Mouse (Mus musculus) liver, postnatal 0 days (tissue): ENCODE results near the gene Plcb4.

Source experiments
- CTCF ChIP-seq: sonication (generic); IDR thresholded peaks from 2 replicates; pipeline ENCODE4 v1.5.1; 2016; ENCODE audit warnings: antibody characterized with exemption, low read depth
- EP300 ChIP-seq: IDR thresholded peaks from 2 replicates; pipeline ENCODE4 v1.6.1; 2016; ENCODE audit warnings: antibody characterized with exemption, low read depth, mild to moderate bottlenecking

DNA sequence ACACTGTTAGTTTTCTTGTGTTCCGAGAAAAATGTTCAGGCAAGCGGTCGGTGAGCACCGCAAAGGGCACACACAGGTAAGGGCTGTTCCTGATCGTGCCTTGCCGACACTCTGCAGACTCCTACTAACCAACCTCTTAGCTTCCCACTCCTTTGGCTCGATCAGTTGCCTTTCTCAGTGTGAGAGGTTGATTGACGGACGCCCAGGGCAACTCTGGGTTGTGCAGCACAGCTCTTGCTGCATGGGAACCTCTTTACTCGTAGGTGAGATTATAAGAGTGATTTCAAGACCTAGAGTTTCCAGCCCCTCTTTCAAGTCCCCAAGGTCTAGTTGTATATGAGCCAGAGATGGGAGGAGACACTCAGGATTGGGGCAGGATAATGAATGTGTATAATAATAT is 230.0 kb downstream of the Plcb4 start:
- TF ChIP-seq CTCF, result no peak
- TF ChIP-seq EP300, result no peak
